Mouse (Mus musculus) thymus, adult 18-20 months (tissue): ENCODE data around the gene Fam184a.

Experiments used
- DNase-seq, 2 experiments: peaks; one replicate each; pipeline ENCODE4 v3.0.0; 2022; ENCODE audit warnings: mixed read lengths in 2 of 2

Fam184a gene

GRCm38 (mm10) chr10:53596677-53597120 lies 154.2 kb downstream of the Fam184a start, which contains the start of gene Asf1a:
Gene Asf1a (plus strand): TSS chr10:53596757.
- peak; percentile 96 to 97 for DNase-seq

GRCm38 (mm10) chr10:53595744-53596676 lies 154.9 kb downstream of the Fam184a start:
- peak in 1 of 2 experiments; percentile 8 for DNase-seq

GRCm38 (mm10) chr10:53585777-53586176 lies 165.1 kb downstream of the Fam184a start:
- DNase-seq, result no peak
